Mouse (Mus musculus): ENCODE data around the gene Gm17521. TPM values are rescaled to one million over a fixed set of nuclear protein-coding genes. Genes with fewer than 3 reads are reported as not detected.
"Not testable (repeated sequence)": the region's sequence is repeated elsewhere in the genome, so short reads cannot be mapped to it uniquely, and the experiment has no call there.

Gm17521 gene
- not detected for total RNA-seq (2021)
- long read RNA-seq, experiment 1: 0 reads
- long read RNA-seq, experiment 2: 0 reads

DNA sequence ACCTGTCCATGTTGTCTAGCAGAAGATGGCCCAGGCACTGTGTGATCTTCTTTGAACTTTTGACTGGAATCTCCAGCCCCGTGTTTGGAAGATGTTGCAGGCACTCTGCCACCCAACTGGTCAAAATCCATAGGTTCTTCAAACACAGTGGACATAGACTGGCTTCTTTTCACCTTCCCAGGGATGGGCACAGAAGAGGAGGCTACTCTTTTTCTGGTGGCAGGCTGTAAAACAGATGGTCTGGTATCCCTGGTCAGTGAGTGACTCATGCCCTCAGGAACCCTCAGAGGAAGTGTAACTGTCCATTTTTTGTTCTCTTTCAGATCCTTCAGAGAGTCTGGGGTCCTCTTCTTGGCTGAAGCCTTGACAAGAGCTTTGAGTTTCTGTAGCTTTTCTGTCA lies at the start of gene Gm17521:
TSS of gene Gm17521 (minus strand) at position 101 of the 400 bp plus-strand sequence.
- not testable (repeated sequence) for DNase-seq (ENCODE audit: low spot score in 2 of 2)

DNA sequence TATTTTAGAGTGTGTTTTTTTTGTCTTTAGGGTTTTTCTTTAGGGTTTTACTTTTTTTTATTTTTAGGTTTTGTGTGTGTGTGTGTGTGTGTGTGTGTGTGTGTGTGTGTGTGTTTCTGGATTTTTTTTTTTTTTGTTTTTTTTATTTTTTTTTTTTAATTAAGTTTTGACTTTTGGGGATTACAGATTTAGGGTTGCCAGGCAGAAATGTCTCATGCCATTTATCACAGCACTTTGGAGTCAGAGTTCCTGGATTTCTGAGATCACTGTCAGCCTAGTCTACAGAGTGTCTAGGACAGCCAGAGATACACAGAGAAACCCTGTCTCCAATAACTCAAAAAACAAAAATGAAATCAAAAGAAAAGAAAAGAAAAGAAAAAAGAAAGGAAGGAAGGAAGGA lies 14.5 kb upstream of the Gm17521 start:
- DNase-seq (ENCODE audit: low spot score in 2 of 2): no peak

DNA sequence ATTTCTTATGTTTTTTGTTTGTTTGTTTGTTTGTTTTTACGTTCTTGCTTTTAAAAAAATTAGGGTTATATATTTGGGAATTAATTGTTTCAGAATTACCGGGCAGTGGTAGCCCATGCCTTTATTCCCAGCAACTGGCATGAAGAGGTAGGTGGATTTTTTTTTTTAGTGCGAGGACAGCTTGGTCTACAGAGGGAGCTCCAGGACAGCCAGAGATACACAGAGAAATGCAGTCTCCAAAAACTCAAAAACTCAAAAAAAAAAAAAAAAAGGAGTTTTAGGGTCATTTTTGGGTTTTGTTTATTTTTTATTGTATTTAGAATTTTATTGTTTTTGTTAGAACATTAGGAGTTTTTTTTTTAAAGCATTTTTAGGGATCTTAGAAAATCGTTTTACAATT lies 14.0 kb upstream of the Gm17521 start:
- DNase-seq (ENCODE audit: low spot score in 2 of 2): no peak

Other genes with a start within 250 kb of the Gm17521 start
- 10 to 100 TPM in 1 of 2 experiments, 1 to 10 TPM in 1; 7.1 to 15.7 TPM for gene Cldn34c1, start 73.8 kb upstream of the Gm17521 start, total RNA-seq (2021)
- not detected for gene Srsx, start 192.8 kb upstream of the Gm17521 start, total RNA-seq (2021)
- not detected for gene Gm17577, start 217.2 kb upstream of the Gm17521 start, total RNA-seq (2021)